Mouse (Mus musculus) thymus, adult 2 months (tissue): ENCODE results near the gene Smtn.

Experiments used
- CTCF ChIP-seq: fragments of 200-500 bp; IDR thresholded peaks from 2 replicates; pipeline ENCODE4 v1.5.1; 2012; ENCODE audit warnings: mild to moderate bottlenecking, control low read depth, low read length, moderate library complexity, borderline replicate concordance; ENCODE audit not compliant: control insufficient read depth, poor library complexity, insufficient read depth; ENCODE audit errors: extremely low read depth
- POLR2A ChIP-seq: fragments of 200-500 bp; IDR thresholded peaks from 2 replicates; pipeline ENCODE4 v1.6.1; 2012; ENCODE audit warnings: mild to moderate bottlenecking, low read length, control low read depth, moderate library complexity; ENCODE audit not compliant: control insufficient read depth, poor library complexity, insufficient read depth; ENCODE audit errors: extremely low read depth

GRCm38 (mm10) chr11:3554976-3555375, 14.6 kb upstream of the Smtn start:
- TF ChIP-seq CTCF (no peak), POLR2A (no peak)
